Mouse (Mus musculus): ENCODE measurements around the gene 4921517D22Rik. TPM values are rescaled to one million over a fixed set of nuclear protein-coding genes. Genes with fewer than 3 reads are reported as not detected.
"Not testable (repeated sequence)": the region's sequence is repeated elsewhere in the genome, so short reads cannot be mapped to it uniquely, and the experiment has no call there.

Gene 4921517D22Rik
- not detected for total RNA-seq (2022)

DNA sequence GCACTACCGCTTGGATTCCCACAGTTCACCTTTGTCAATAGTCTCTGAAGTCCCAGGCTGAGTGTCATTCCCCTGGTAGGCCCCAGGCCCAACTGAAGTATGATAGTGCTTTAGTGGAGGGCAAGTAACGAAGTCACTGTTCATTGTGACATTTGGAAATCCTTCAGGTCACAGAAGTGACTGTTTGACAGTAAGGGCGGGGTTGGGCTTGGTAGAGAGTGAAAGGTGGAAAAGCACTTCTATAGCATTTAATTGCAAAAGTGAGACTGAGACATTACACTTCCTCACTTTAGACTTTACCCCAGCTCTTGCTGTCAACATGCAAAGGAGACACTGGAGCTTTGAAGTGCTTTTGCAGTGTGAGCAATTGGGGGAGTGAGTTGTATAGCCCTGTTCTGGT lies at the start of gene 4921517D22Rik:
TSS of gene 4921517D22Rik (minus strand) at position 101 of the 400 bp plus-strand sequence.
- DNase-seq (ENCODE audit: low spot score in 2 of 2) = no peak

DNA sequence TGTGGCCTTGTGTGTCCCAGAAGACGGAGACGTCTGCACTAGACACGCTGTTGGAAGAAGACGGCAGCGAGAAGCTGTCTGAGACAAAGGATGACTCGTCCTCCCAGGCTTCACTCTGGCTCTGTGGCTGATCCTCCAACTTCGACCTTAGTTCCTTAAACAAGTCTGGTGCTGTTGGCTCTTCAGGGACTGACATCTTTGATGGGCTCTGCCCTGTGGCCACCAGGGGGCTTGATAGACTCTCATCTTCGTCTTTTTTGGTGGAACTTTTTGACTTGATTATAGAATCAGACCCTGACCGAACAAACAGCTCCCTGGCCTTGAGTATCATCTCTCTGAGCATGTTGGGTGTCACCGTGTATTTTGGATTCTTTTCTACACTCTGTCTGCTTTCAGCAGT lies 47.8 kb upstream of the 4921517D22Rik start:
- DNase-seq (ENCODE audit: low spot score in 2 of 2) = no peak

GRCm38 (mm10) chr13:59741096-59741495 lies 47.2 kb upstream of the 4921517D22Rik start:
- DNase-seq (ENCODE audit: low spot score in 2 of 2) = no peak

GRCm38 (mm10) chr13:59739397-59739796 lies 45.5 kb upstream of the 4921517D22Rik start:
- DNase-seq (ENCODE audit: low spot score in 2 of 2) = no peak

DNA sequence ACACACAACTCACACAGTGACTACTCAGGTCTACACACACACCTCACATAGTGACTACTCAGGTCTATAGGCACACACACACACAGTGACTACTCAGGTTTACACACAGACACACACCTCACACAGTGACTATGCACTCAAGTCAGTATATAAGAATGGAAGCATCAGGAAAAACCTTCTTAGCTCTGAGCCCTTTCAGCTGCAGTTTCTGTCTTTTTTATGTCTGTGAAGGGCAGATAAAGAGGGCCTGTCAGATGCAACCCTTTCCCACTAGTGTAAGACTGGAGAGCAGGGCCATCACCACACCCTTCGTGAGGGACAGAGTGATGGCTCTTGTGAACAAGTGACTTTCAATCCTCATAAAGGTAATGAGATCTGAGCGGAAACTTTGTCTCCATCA lies 44.5 kb upstream of the 4921517D22Rik start:
- DNase-seq (ENCODE audit: low spot score in 2 of 2) = no peak

DNA sequence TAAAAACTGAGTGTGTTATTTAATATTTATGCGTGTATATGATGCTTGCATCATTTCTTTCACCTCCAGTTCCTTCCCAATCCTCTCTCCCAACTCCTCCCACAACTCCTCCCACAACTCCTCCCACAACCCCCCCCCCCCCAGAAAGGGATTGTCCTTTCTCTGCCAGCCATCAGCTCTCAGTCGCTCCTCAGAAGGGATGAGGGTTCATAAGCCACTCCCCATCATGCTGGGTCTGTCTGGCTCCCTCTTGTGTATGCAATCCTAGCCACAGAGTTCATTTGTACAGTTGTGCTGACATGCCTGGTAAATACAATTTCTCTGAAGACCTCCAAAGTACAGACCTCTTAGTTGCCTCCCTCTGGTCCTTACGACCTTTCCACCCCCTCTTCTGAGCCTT lies 41.3 kb upstream of the 4921517D22Rik start:
- no peak for DNase-seq (ENCODE audit: low spot score in 2 of 2)

- DNase-seq (ENCODE audit: low spot score in 2 of 2) = not testable (repeated sequence)
Observed at GRCm38 (mm10) chr13:59734347-59734746, 40.4 kb upstream of the 4921517D22Rik start.

GRCm38 (mm10) chr13:59733936-59734335 lies 40.0 kb upstream of the 4921517D22Rik start:
- DNase-seq (ENCODE audit: low spot score in 2 of 2) = no peak

DNA sequence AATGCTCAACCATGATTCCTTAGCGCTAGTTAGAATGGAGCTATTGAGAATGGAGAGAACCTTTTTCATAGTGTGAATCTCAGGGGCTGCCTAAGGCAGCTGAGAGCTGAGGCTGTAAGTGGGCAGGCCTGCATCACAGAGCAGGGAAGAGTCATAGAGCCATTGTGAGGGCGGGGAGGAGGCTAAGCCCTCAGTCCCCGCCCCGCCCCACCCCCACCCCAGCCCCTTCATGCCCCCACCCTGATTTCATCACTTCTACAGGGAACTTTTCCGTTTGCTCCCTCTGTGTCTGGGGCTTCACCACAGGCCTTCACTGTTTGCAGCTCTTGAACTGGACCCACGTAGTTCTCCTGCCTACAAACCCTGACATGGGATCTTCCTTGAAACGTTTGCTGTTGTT lies 37.7 kb upstream of the 4921517D22Rik start, which contains the start of gene Spata31d1d:
TSS of gene Spata31d1d (minus strand) at position 101 of the 400 bp plus-strand sequence.
- DNase-seq (ENCODE audit: low spot score in 2 of 2) = no peak

GRCm38 (mm10) chr13:59728378-59729093 lies 34.6 kb upstream of the 4921517D22Rik start:
- DNase-seq (ENCODE audit: low spot score in 2 of 2) = peak; percentile 50 to 56

GRCm38 (mm10) chr13:59726139-59726867 lies 32.4 kb upstream of the 4921517D22Rik start:
- no peak for DNase-seq (ENCODE audit: low spot score in 2 of 2)

GRCm38 (mm10) chr13:59722089-59722488 lies 28.2 kb upstream of the 4921517D22Rik start:
- DNase-seq (ENCODE audit: low spot score in 2 of 2) = not testable (repeated sequence)

DNA sequence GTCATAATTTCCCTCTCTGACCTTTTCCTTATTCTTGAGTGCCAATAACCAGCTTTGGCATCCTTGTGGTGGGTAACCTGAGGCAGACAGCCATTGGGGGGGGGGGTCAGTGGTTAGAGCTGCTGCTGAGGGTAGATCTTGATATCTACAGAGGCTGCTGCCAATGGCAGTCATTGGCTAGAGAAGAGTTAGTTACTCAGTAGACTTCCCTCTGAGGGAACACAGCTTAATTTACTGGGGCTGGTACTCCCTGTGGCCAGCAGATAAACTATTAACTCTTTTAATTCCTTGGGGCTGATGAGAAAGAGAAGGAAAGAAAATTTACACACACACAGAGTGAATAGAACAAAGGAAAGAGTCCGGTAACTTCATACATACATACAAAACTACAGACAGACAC lies 25.6 kb upstream of the 4921517D22Rik start:
- no peak for DNase-seq (ENCODE audit: low spot score in 2 of 2)

GRCm38 (mm10) chr13:59718857-59719440 lies 25.0 kb upstream of the 4921517D22Rik start:
- not testable (repeated sequence) for DNase-seq (ENCODE audit: low spot score in 2 of 2)

DNA sequence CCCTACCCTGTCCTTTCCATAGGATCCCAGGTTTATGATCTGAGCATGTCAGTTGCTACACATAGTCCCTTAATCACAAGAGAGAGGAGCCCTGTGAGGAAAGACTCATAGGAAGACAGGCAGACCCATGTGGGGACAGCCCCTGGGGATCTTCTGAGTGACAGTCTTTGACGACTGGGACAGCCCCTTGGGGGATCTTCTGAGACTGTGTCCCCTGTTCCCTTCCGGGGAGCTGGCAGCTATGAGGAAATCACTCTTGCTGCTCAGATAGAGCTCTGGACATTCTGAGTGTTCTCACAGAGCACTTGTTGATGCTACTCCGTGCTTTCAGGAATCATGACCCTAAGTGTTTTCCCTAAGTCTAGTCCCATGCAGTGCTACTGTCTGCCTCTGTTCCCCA lies 19.8 kb upstream of the 4921517D22Rik start:
- no peak for DNase-seq (ENCODE audit: low spot score in 2 of 2)

GRCm38 (mm10) chr13:59711984-59712383 lies 18.1 kb upstream of the 4921517D22Rik start, which contains the start of gene Spata31d1b:
Spata31d1b (plus strand) TSS chr13:59712284.
- not testable (repeated sequence) for DNase-seq (ENCODE audit: low spot score in 2 of 2)

DNA sequence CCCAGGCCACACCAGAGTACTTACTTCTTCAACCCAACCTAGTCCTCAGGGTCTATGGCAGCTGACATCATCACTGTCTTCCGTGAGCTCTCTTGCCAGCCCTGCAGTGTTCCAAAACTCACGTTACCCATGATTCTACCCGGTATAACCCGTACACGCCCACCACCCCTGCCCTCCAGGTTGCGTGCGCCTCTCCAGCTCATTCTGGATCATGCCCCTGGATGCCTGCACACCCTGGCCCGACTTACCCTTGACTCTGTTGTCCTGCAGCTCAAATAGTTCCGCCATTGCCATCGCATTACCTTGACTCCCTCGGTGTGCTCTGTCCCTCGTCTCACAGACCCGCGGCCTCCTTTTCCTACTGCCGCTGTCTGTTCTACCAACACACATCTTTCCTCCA lies 16.3 kb upstream of the 4921517D22Rik start, which contains the start of gene Spata31d1a:
TSS of gene Spata31d1a (minus strand) at position 101 of the 400 bp plus-strand sequence.
- DNase-seq (ENCODE audit: low spot score in 2 of 2) = no peak

DNA sequence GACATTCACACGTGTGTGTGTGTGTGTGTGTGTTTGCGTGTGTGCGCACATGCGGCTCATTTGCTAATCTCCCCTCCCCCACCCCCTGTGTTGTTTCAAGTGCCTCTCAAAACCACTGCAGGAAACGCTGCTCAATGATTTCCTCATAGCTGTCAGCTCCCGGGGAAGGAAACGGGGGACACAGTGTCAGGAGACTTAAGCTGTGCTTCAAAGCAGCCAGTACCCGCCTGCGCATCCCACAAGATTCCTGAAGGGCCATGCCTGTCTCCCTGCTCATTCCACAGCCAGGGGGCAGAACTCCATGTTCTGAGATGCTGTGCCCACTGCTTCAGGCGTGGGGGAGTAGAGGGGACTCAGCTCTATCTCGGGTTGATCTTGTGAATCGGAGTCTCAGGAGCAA lies 10.7 kb upstream of the 4921517D22Rik start:
- DNase-seq (ENCODE audit: low spot score in 2 of 2) = no peak

GRCm38 (mm10) chr13:59703514-59703913 lies 9.6 kb upstream of the 4921517D22Rik start:
- no peak for DNase-seq (ENCODE audit: low spot score in 2 of 2)

DNA sequence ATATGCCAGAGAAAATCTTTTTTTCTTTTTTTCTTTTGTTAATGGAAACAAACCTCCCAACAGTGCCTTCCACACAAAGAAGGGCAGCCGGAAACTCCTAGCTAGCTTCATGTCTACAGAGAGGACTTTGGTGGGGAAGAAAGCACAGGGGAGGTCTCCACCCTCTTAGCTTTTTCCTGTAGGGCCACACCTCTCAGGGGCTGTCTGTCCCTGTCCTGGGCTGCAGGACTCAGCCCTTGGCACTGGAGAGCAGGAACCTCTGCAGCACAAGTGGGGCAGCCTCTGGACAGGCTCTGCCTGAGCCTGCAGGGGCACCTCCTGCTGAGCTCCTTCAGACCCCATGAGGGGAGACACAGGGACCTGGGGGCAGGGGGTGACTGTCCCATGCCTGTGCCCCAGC lies 6.2 kb upstream of the 4921517D22Rik start:
- not testable (repeated sequence) for DNase-seq (ENCODE audit: low spot score in 2 of 2)

DNA sequence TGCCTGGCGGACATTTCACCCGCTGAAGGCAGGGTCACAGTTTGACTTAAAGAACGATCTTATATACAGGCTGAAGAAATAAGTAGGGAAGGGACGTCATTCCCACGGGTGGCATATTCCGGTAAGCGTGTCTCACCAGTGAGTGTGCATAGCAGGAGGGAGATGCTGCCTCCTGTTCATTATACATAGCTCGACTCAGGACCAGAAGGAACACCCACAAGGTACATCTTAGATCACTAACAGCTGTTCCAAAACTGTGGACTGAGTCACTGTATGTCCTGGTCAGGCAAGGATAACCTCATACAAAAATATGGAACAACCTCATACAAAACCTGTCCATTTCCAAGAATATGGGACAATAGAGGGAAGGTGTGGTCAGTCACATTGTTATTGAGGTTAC lies 5.2 kb upstream of the 4921517D22Rik start:
- DNase-seq (ENCODE audit: low spot score in 2 of 2) = no peak

GRCm38 (mm10) chr13:59695781-59696180 lies 1.9 kb upstream of the 4921517D22Rik start:
- no peak for DNase-seq (ENCODE audit: low spot score in 2 of 2)

Measured in gastrocnemius, adult 8-10 months (tissue).